27 mouse cellular contexts compared by ENCODE assay signal in the genomic region with DNA sequence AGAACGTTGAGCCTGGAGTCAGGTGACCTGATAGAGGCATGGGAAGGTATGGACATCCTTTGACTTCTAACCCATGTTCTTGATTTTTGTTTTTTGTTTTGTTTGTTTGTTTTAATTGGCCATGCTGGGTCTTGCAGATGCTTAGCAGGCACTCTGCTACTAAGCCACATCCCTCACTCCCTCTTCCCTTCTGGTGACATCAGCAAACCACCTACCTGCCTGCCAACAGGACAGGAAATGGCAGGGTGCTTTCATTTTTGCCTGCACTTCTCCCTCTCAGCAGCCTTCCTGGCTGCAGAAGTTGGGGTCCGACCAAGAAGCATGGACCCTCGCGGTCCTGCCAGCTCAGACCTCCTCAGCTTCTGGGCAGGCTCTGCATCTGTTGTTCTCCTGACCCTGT. TPM values are rescaled to one million over a fixed set of nuclear protein-coding genes. Genes with fewer than 3 reads are reported as not detected.
"Had no signal": no experiment of that assay in that cellular context is flagged by ENCODE, and none has a peak within 500 bp of the region (broad histone marks: within the 10 kb centered on the region; RNA-seq: fewer than 3 reads in every experiment).

No protein-coding gene starts in this region.

- H3K4me3 ChIP-seq: heart, adult 2 months; heart, embryonic 13.5 days; heart, embryonic 15.5 days; hindbrain, embryonic 12.5 days; intestine, embryonic 15.5 days; limb, embryonic 13.5 days; limb, embryonic 15.5 days; liver, embryonic 13.5 days; liver, embryonic 15.5 days had no signal

- DNase-seq: gastrocnemius, postnatal 14 days; gastrocnemius, postnatal 36 days; heart, adult 11 months; heart, adult 2 months; heart, postnatal 14 days; heart, postnatal 36 days; kidney, adult 18-20 months; kidney, adult 8-10 months; kidney, postnatal 14 days; kidney, postnatal 36 days; layer of hippocampus, adult 9-11 months; layer of hippocampus, postnatal 36 days; left cerebral cortex, postnatal 4 days; liver, embryonic 13.5 days had no signal

- H3K27ac ChIP-seq: heart, adult 2 months; heart, embryonic 13.5 days; heart, embryonic 15.5 days; hindbrain, embryonic 12.5 days; hindbrain, embryonic 14.5 days; intestine, embryonic 15.5 days; kidney, postnatal 0 days; limb, embryonic 13.5 days; limb, embryonic 15.5 days; liver, embryonic 13.5 days; liver, embryonic 15.5 days had no signal

- H3K4me1 ChIP-seq: liver, embryonic 13.5 days had no signal

- H3K36me3 ChIP-seq: heart, embryonic 13.5 days; heart, embryonic 15.5 days; hindbrain, embryonic 12.5 days; intestine, embryonic 15.5 days; limb, embryonic 13.5 days; limb, embryonic 15.5 days; liver, embryonic 13.5 days; liver, embryonic 15.5 days had no signal

- H3K27me3 ChIP-seq: intestine, embryonic 15.5 days; limb, embryonic 15.5 days had no signal

- ATAC-seq: hindbrain, embryonic 16.5 days; intestine, embryonic 15.5 days; intestine, postnatal 0 days had no signal

- H3K9me3 ChIP-seq: heart, embryonic 13.5 days; heart, embryonic 15.5 days; hindbrain, embryonic 12.5 days; intestine, embryonic 15.5 days; limb, embryonic 13.5 days; limb, embryonic 15.5 days; liver, embryonic 13.5 days; liver, embryonic 15.5 days had no signal

RNA-seq across cellular contexts. Expression of a gene that starts 14.6 kb away (rescaled TPM):
- polyA plus RNA-seq: heart, postnatal 0 days; liver, adult 2 months had no signal
